Comparison of ENCODE assay signal across 26 mouse cellular contexts in the genomic region with DNA sequence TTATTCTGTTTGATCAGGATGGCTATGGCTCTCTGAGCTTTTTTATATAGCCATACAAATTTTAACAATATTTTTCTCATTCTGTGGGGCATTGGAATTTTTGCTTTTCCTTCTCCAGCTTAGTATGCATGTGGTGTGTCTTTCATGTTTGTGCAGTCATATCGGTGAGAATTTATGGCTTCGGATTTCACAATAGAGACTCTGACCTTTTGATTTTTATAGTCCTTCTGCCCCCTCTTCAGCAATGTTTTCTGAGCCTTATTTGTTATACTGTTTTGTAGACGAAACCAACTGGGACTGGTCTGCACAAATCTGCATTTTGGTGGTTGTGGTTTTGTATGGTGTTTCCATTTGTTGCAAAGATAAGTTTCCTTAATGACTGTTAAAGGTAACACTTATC. TPM values are rescaled to one million over a fixed set of nuclear protein-coding genes. Genes with fewer than 3 reads are reported as not detected.
DNase-seq lines count a peak whose midpoint lies in the region; ATAC-seq and TF ChIP-seq lines count a peak whose summit lies in the region.
"Had no signal": no experiment of that assay in that cellular context is flagged by ENCODE, and none has a peak within 500 bp of the region (broad histone marks: within the 10 kb centered on the region; RNA-seq: fewer than 3 reads in every experiment).

No protein-coding gene starts in this region.

- no peaks in the 10 kb centered on the region for H3K27me3 ChIP-seq in liver, adult 2 months (ENCODE audit: control insufficient read depth, insufficient read depth, low read length)
- no peaks in the 10 kb centered on the region for H3K27me3 ChIP-seq in liver, embryonic 11.5 days (replicated peaks; ENCODE audit: control insufficient read depth, insufficient read depth, low read length)
- H3K27me3 ChIP-seq in intestine, postnatal 0 days (replicated peaks; ENCODE audit: control insufficient read depth, insufficient read depth, low read length), result no peaks in the 10 kb centered on the region
- H3K27me3 ChIP-seq in limb, embryonic 10.5 days (ENCODE audit: low read depth, poor library complexity, severe bottlenecking), result no peaks in the 10 kb centered on the region
- H3K27me3 ChIP-seq: CH12.LX; embryonic facial prominence, embryonic 13.5 days; embryonic facial prominence, embryonic 15.5 days; forebrain, embryonic 12.5 days had no signal

- WGBS in liver, adult 2 months, result 23% methylated on average over 3 of the region's 3 CpGs
- 89% methylated on average over 3 of the region's 3 CpGs for WGBS in liver, embryonic 11.5 days
- 52% methylated on average over 3 of the region's 3 CpGs for WGBS in intestine, postnatal 0 days
- WGBS in limb, embryonic 10.5 days, result 94% methylated on average over 3 of the region's 3 CpGs

- no peak overlapping the region for H3K4me3 ChIP-seq in liver, adult 2 months (ENCODE audit: insufficient read depth, low read depth, low read length)
- no peak overlapping the region for H3K4me3 ChIP-seq in liver, embryonic 11.5 days (ENCODE audit: low read depth, low read length)
- H3K4me3 ChIP-seq in intestine, postnatal 0 days (ENCODE audit: low read depth, low read length), result no peak overlapping the region
- no peak overlapping the region for H3K4me3 ChIP-seq in limb, embryonic 10.5 days
- H3K4me3 ChIP-seq: embryonic facial prominence, embryonic 13.5 days; embryonic facial prominence, embryonic 15.5 days; erythroblast, embryonic 14.5 days; forebrain, embryonic 10.5 days; forebrain, embryonic 12.5 days had no signal

- TF ChIP-seq CTCF in liver, adult 2 months (IDR thresholded peaks at IDR 0.05; ENCODE audit: low read depth, low read length), result no peak
- no peak for TF ChIP-seq CTCF in intestine, postnatal 0 days (IDR thresholded peaks at IDR 0.05; ENCODE audit: low read depth)

- no peak for TF ChIP-seq POLR2A in liver, adult 2 months (IDR thresholded peaks at IDR 0.05; ENCODE audit: extremely low read depth, insufficient read depth, low read length)

- no peak for ATAC-seq in liver, embryonic 11.5 days (replicated peaks; ENCODE audit: low FRiP score)
- ATAC-seq in intestine, postnatal 0 days, result peak; percentile 66
- ATAC-seq: CD4-positive, CD25-positive, alpha-beta regulatory T cell, adult 4 months; forebrain, embryonic 14.5 days; forebrain, embryonic 16.5 days had no signal

- H3K4me2 ChIP-seq in liver, embryonic 11.5 days, result no peak overlapping the region
- peak overlapping the region; percentile 6; the same call in 1 of the 2 replicates for H3K4me2 ChIP-seq in intestine, postnatal 0 days (replicated peaks; ENCODE audit: low read depth)
- H3K4me2 ChIP-seq: embryonic facial prominence, embryonic 13.5 days; embryonic facial prominence, embryonic 15.5 days; forebrain, embryonic 12.5 days had no signal

- no peaks in the 10 kb centered on the region for H3K9me3 ChIP-seq in liver, embryonic 11.5 days (ENCODE audit: control insufficient read depth, low read length)
- H3K9me3 ChIP-seq in intestine, postnatal 0 days (ENCODE audit: control insufficient read depth), result no peaks in the 10 kb centered on the region
- H3K9me3 ChIP-seq in limb, embryonic 10.5 days (replicated peaks), result no peaks in the 10 kb centered on the region
- H3K9me3 ChIP-seq: embryonic facial prominence, embryonic 13.5 days; embryonic facial prominence, embryonic 15.5 days; forebrain, embryonic 10.5 days; forebrain, embryonic 12.5 days; G1E had no signal

- no peaks in the 10 kb centered on the region; the same call in 1 of the 2 replicates for H3K79me2 ChIP-seq in liver, adult 2 months (ENCODE audit: control insufficient read depth, insufficient read depth, low read length)

- H3K4me1 ChIP-seq in liver, adult 2 months (ENCODE audit: control insufficient read depth, insufficient read depth, low read length), result no peaks in the 10 kb centered on the region; the same call in none of the 2 replicates
- no peaks in the 10 kb centered on the region for H3K4me1 ChIP-seq in liver, embryonic 11.5 days (replicated peaks; ENCODE audit: control insufficient read depth, insufficient read depth, low read length)
- H3K4me1 ChIP-seq in intestine, postnatal 0 days (replicated peaks; ENCODE audit: control insufficient read depth, insufficient read depth, low read length), result no peaks in the 10 kb centered on the region
- no peaks in the 10 kb centered on the region for H3K4me1 ChIP-seq in limb, embryonic 10.5 days
- H3K4me1 ChIP-seq: embryonic facial prominence, embryonic 13.5 days; embryonic facial prominence, embryonic 15.5 days; forebrain, embryonic 10.5 days; forebrain, embryonic 12.5 days had no signal

- peaks cover 2% of the 10 kb centered on the region; the same call in 1 of the 2 replicates for H3K36me3 ChIP-seq in liver, adult 2 months (ENCODE audit: control insufficient read depth, insufficient read depth, low read length)
- H3K36me3 ChIP-seq in liver, embryonic 11.5 days (ENCODE audit: control insufficient read depth, insufficient read depth, low read length), result no peaks in the 10 kb centered on the region
- H3K36me3 ChIP-seq in intestine, postnatal 0 days (ENCODE audit: control insufficient read depth, insufficient read depth), result no peaks in the 10 kb centered on the region
- no peaks in the 10 kb centered on the region; the same call in 1 of the 2 replicates for H3K36me3 ChIP-seq in limb, embryonic 10.5 days
- H3K36me3 ChIP-seq: forebrain, embryonic 12.5 days had no signal

- peak; percentile 80 for DNase-seq in liver, adult 2 months (ENCODE audit: extremely low read depth, low read depth, low spot score)
- no peak for DNase-seq in liver, embryonic 11.5 days (ENCODE audit: low spot score)
- no peak for DNase-seq in Muller cell, postnatal 12 days (ENCODE audit: inconsistent ontology term)
- no peak for DNase-seq in limb, embryonic 10.5 days (ENCODE audit: low spot score)
- DNase-seq: adrenal gland, adult 2 months; adrenal gland, postnatal 10 days; adrenal gland, postnatal 25 days; B cell, adult 2 months; cerebellum, adult 11 months; cerebellum, adult 18-20 months; cerebellum, adult 8-10 months; cerebellum, adult 9-11 months; cerebellum, postnatal 14 days; cerebellum, postnatal 36 days; embryo, embryonic 11 days had no signal

- no peak overlapping the region for H3K9ac ChIP-seq in liver, adult 2 months (ENCODE audit: low read depth, low read length)
- no peak overlapping the region for H3K9ac ChIP-seq in liver, embryonic 11.5 days (ENCODE audit: low read depth, low read length)
- no peak overlapping the region for H3K9ac ChIP-seq in intestine, postnatal 0 days (ENCODE audit: low read depth, low read length)
- H3K9ac ChIP-seq: embryonic facial prominence, embryonic 13.5 days; embryonic facial prominence, embryonic 15.5 days; forebrain, embryonic 12.5 days had no signal

- H3K27ac ChIP-seq in liver, adult 2 months (replicated peaks; ENCODE audit: insufficient read depth, low read depth, low read length), result no peak overlapping the region
- H3K27ac ChIP-seq in liver, embryonic 11.5 days (ENCODE audit: low read depth, low read length), result no peak overlapping the region
- no peak overlapping the region for H3K27ac ChIP-seq in intestine, postnatal 0 days (ENCODE audit: low read depth, low read length)
- no peak overlapping the region for H3K27ac ChIP-seq in limb, embryonic 10.5 days
- H3K27ac ChIP-seq: embryonic facial prominence, embryonic 13.5 days; embryonic facial prominence, embryonic 15.5 days; forebrain, embryonic 10.5 days; forebrain, embryonic 12.5 days had no signal

RNA-seq across cellular contexts. Expression of a gene that starts 45.6 kb away (rescaled TPM):
- total RNA-seq in liver, adult 2 months (2014; rRNA removed), result 7.7 and 8.7 TPM in 2 replicates
- 0.65 and 0.81 TPM in 2 replicates for polyA plus RNA-seq in liver, adult 2 months (2012; rRNA removed)
- polyA plus RNA-seq in liver, embryonic 11.5 days (2014; fragmentation: Nextera tagmentation; extraction: Ambion mirVana), result 9.9 and 10.5 TPM in 2 replicates
- 6.5 and 7.0 TPM in 2 replicates for polyA plus RNA-seq in intestine, postnatal 0 days (2015; fragmentation: Nextera tagmentation; extraction: Ambion mirVana)
- 6.1 and 8.8 TPM in 2 replicates for polyA plus RNA-seq in limb, embryonic 10.5 days (2016; fragmentation: Nextera tagmentation; extraction: Ambion mirVana)
